Mouse (Mus musculus) kidney, postnatal 14 days (tissue): ENCODE results near the gene Slc13a3.
"Not testable (repeated sequence)": the region's sequence is repeated elsewhere in the genome, so short reads cannot be mapped to it uniquely, and the experiment has no call there.

Source experiments
- DNase-seq: peaks from one replicate; pipeline ENCODE4 v3.0.0; 2022; ENCODE audit warnings: mixed read lengths

Slc13a3 gene

GRCm38 (mm10) chr2:165473003-165473402 is at the start of gene Slc13a3:
Slc13a3 (minus strand) TSS chr2:165473230.
- peak; percentile 70 for DNase-seq

GRCm38 (mm10) chr2:165515178-165515728 is 42.2 kb upstream of the Slc13a3 start:
- no peak for DNase-seq

GRCm38 (mm10) chr2:165512870-165513600 is 40.0 kb upstream of the Slc13a3 start:
- peak; percentile 77 for DNase-seq

GRCm38 (mm10) chr2:165512426-165512825 is 39.4 kb upstream of the Slc13a3 start:
- no peak for DNase-seq

GRCm38 (mm10) chr2:165511530-165511929 is 38.5 kb upstream of the Slc13a3 start:
- DNase-seq: not testable (repeated sequence)

- DNase-seq: not testable (repeated sequence)
Measured at GRCm38 (mm10) chr2:165510914-165511458, 38.0 kb upstream of the Slc13a3 start.

GRCm38 (mm10) chr2:165510466-165510865 is 37.4 kb upstream of the Slc13a3 start:
- DNase-seq: no peak

GRCm38 (mm10) chr2:165509686-165510085 is 36.7 kb upstream of the Slc13a3 start:
- DNase-seq: no peak

- peak; percentile 62 for DNase-seq
Measured at GRCm38 (mm10) chr2:165503259-165504203, 30.5 kb upstream of the Slc13a3 start, which contains the start of gene Slc2a10. Slc2a10 (plus strand) TSS chr2:165503787.

GRCm38 (mm10) chr2:165498816-165499215 is 25.8 kb upstream of the Slc13a3 start:
- DNase-seq: no peak

- DNase-seq: no peak
Measured at GRCm38 (mm10) chr2:165497706-165498275, 24.8 kb upstream of the Slc13a3 start.

GRCm38 (mm10) chr2:165496251-165496650 is 23.2 kb upstream of the Slc13a3 start:
- peak; percentile 38 for DNase-seq

- no peak for DNase-seq
Measured at GRCm38 (mm10) chr2:165494495-165494894, 21.5 kb upstream of the Slc13a3 start.

GRCm38 (mm10) chr2:165493587-165494210 is 20.7 kb upstream of the Slc13a3 start:
- DNase-seq: no peak

- DNase-seq: peak; percentile 90
Measured at GRCm38 (mm10) chr2:165492648-165493553, 19.9 kb upstream of the Slc13a3 start, which contains the start of gene Trp53rka. Trp53rka (minus strand) TSS chr2:165493324.

GRCm38 (mm10) chr2:165486881-165487535 is 14.0 kb upstream of the Slc13a3 start:
- DNase-seq: peak; percentile 67

GRCm38 (mm10) chr2:165486401-165486800 is 13.4 kb upstream of the Slc13a3 start:
- no peak for DNase-seq

GRCm38 (mm10) chr2:165485826-165486225 is 12.8 kb upstream of the Slc13a3 start:
- DNase-seq: no peak

GRCm38 (mm10) chr2:165484152-165484551 is 11.1 kb upstream of the Slc13a3 start:
- no peak for DNase-seq

GRCm38 (mm10) chr2:165482003-165482402 is 9.0 kb upstream of the Slc13a3 start:
- no peak for DNase-seq
